Mouse (Mus musculus) megakaryocyte, embryonic 14.5 days (primary cell): ENCODE measurements around the gene Cars2.

Source experiments
- FLI1 ChIP-seq: IDR thresholded peaks from 2 replicates; pipeline ENCODE4 v1.6.1; 2012; ENCODE audit warnings: low read length, inconsistent platforms, mixed read lengths
- GATA1 ChIP-seq: IDR thresholded peaks from 3 replicates; pipeline ENCODE4 v1.6.1; 2012; ENCODE audit warnings: mixed read lengths, low read length, inconsistent platforms, borderline replicate concordance

- no peak for TF ChIP-seq GATA1
- TF ChIP-seq FLI1 = no peak
Observed at GRCm38 (mm10) chr8:11559511-11559910, 8.9 kb upstream of the Cars2 start.
